8 mouse cellular contexts compared by ENCODE assay signal in the genomic region with DNA sequence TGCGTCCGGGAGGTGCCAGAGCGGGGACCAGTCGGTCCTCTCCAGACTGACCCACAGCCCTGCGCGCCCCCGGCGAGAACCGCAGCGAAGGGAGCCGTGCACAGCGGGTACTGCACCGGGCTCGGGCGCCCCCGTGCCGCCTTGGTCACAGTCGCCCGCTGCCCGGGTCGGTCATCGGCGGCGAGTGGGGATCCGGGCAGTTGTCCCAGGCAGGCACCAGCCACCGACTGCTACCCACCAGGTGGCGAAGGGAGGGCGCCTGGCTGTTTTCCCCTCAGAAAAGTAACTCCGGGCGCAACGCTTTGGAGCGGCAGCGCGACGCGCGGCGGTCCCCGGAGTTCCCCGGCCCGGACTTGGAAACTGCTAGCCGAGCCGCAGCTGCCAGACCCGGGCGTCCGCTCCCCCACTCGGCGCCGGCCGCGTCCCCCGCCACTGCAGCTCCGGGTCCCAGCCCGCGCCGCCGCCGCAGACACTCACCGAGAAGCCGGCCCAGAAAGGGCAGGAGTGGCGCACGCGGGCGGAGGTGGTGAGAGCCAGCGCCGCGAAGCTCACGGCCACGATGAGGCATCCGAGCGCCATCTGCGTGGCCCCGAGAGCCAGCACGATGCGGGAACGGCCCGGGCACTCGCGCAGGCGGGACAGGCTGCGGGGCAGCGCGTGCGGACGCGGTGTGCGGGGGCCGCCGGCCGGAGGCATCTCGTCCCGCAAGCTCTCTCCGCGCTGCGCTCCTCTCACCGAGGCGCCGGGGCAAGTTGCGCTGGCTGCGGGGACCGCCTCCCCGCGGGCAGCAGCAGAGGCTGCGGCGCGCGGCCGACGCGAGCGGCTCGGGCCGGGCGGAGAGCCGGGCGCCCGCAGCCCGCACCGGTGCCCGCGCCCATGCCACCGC. TPM values are rescaled to one million over a fixed set of nuclear protein-coding genes. Genes with fewer than 3 reads are reported as not detected.
DNase-seq lines count a peak whose midpoint lies in the region; ATAC-seq and TF ChIP-seq lines count a peak whose summit lies in the region.

No protein-coding gene starts in this region.

- peak; percentile 59; the same call in 1 of the 2 replicates for ATAC-seq in heart, postnatal 0 days (ENCODE audit: insufficient read depth, low read depth)
- peak; percentile 59; the same call in 1 of the 2 replicates for ATAC-seq in stomach, embryonic 14.5 days (ENCODE audit: insufficient number of reproducible peaks, insufficient read depth, low FRiP score, low read depth)

- no peaks in the 10 kb centered on the region for H3K4me1 ChIP-seq in ES-Bruce4 (ENCODE audit: control insufficient read depth, insufficient read depth, low read length)
- H3K4me1 ChIP-seq in heart, postnatal 0 days (ENCODE audit: control insufficient read depth, insufficient read depth) = no peaks in the 10 kb centered on the region; the same call in 1 of the 2 replicates
- no peaks in the 10 kb centered on the region for H3K4me1 ChIP-seq in stomach, embryonic 14.5 days (ENCODE audit: control insufficient read depth, insufficient read depth, low read length)

- peaks cover 9% of the 10 kb centered on the region for H3K9me3 ChIP-seq in ES-Bruce4 (replicated peaks; ENCODE audit: control insufficient read depth, insufficient read depth, low read length, poor library complexity, severe bottlenecking)
- no peaks in the 10 kb centered on the region for H3K9me3 ChIP-seq in heart, postnatal 0 days (replicated peaks; ENCODE audit: control insufficient read depth, low read length)
- H3K9me3 ChIP-seq in stomach, embryonic 14.5 days (ENCODE audit: control insufficient read depth, low read depth, low read length) = no peaks in the 10 kb centered on the region

- TF ChIP-seq POLR2A in ES-Bruce4 (IDR thresholded peaks at IDR 0.05; ENCODE audit: insufficient read depth, low read length) = no peak

- peak; percentile 67 for DNase-seq in Muller cell, postnatal 12 days (ENCODE audit: inconsistent ontology term)
- DNase-seq in embryo, embryonic 9.5 days (ENCODE audit: extremely low spot score) = peak; percentile 77
- DNase-seq in heart, postnatal 0 days (ENCODE audit: low spot score) = peak; percentile 7
- DNase-seq in layer of hippocampus, postnatal 36 days = peak; percentile 58 to 65
- DNase-seq in lung, postnatal 4 days = peak; percentile 29 to 49
- no peak for DNase-seq in thymus, postnatal 25 days

- no peak for TF ChIP-seq CTCF in ES-Bruce4 (IDR thresholded peaks at IDR 0.05; ENCODE audit: low read depth, low read length)
- no peak for TF ChIP-seq CTCF in heart, postnatal 0 days (IDR thresholded peaks at IDR 0.05; ENCODE audit: low read depth)

- H3K4me3 ChIP-seq in ES-Bruce4 (ENCODE audit: low read depth, low read length) = peak overlapping the region; percentile 79
- H3K4me3 ChIP-seq in heart, postnatal 0 days (ENCODE audit: low read depth, low read length) = peak overlapping the region; percentile 52
- peak overlapping the region; percentile 66 for H3K4me3 ChIP-seq in stomach, embryonic 14.5 days (ENCODE audit: low read depth, low read length)

- H3K9ac ChIP-seq in ES-Bruce4 (ENCODE audit: low read depth, poor library complexity, severe bottlenecking) = peak overlapping the region; percentile 78
- H3K9ac ChIP-seq in heart, postnatal 0 days (replicated peaks; ENCODE audit: low read depth, low read length) = peak overlapping the region; percentile 25
- peak overlapping the region; percentile 55 for H3K9ac ChIP-seq in stomach, embryonic 14.5 days (replicated peaks; ENCODE audit: low read depth, low read length)

- H3K36me3 ChIP-seq in ES-Bruce4 (ENCODE audit: control insufficient read depth, insufficient read depth, low read length, poor library complexity, severe bottlenecking) = no peaks in the 10 kb centered on the region
- no peaks in the 10 kb centered on the region for H3K36me3 ChIP-seq in heart, postnatal 0 days (replicated peaks; ENCODE audit: control insufficient read depth, insufficient read depth, low read length)
- no peaks in the 10 kb centered on the region for H3K36me3 ChIP-seq in stomach, embryonic 14.5 days (ENCODE audit: control insufficient read depth, insufficient read depth, low read length)

- peaks cover 3% of the 10 kb centered on the region for H3K27me3 ChIP-seq in ES-Bruce4 (ENCODE audit: control insufficient read depth, insufficient read depth, low read length, poor library complexity, severe bottlenecking)
- peaks cover 49% of the 10 kb centered on the region for H3K27me3 ChIP-seq in heart, postnatal 0 days (ENCODE audit: control insufficient read depth, insufficient read depth, low read length)
- peaks cover 24% of the 10 kb centered on the region; the same call in 1 of the 2 replicates for H3K27me3 ChIP-seq in stomach, embryonic 14.5 days (ENCODE audit: control insufficient read depth, insufficient read depth, low read length)

- H3K4me2 ChIP-seq in heart, postnatal 0 days (ENCODE audit: low read depth, low read length) = peak overlapping the region; percentile 98
- peak overlapping the region; percentile 99 for H3K4me2 ChIP-seq in stomach, embryonic 14.5 days (replicated peaks; ENCODE audit: low read depth, low read length)

- H3K27ac ChIP-seq in ES-Bruce4 (ENCODE audit: insufficient read depth, low read length) = no peak overlapping the region
- no peak overlapping the region for H3K27ac ChIP-seq in heart, postnatal 0 days (ENCODE audit: low read depth)
- H3K27ac ChIP-seq in stomach, embryonic 14.5 days (ENCODE audit: low read length) = no peak overlapping the region

- under 1% methylated on average over 93 of the region's 122 CpGs for WGBS in heart, postnatal 0 days
- WGBS in stomach, embryonic 14.5 days = under 1% methylated on average over 113 of the region's 122 CpGs

- TF ChIP-seq EP300 in ES-Bruce4 (IDR thresholded peaks at IDR 0.05; ENCODE audit: insufficient read depth, low read depth, low read length) = no peak
- TF ChIP-seq EP300 in heart, postnatal 0 days (IDR thresholded peaks at IDR 0.05; ENCODE audit: low read depth) = no peak

RNA-seq across cellular contexts. Expression of a gene that starts 0.5 kb away (rescaled TPM):
- polyA plus RNA-seq in ES-Bruce4 (2011; ENCODE audit: insufficient read depth, insufficient read length, low read depth, missing spikeins) = 0.17 TPM in 1 of 2 replicates, not detected in the other
- 0.42 TPM in 1 of 2 replicates, not detected in the other for total RNA-seq in heart, postnatal 0 days (2014; rRNA removed; ENCODE audit: low replicate concordance)
- polyA plus RNA-seq in heart, postnatal 0 days (2015; fragmentation: Nextera tagmentation; extraction: Ambion mirVana) = 0.11 and 0.19 TPM in 2 replicates
- 10 to 100 TPM; 68.2 to 70.8 TPM for total RNA-seq in layer of hippocampus, postnatal 36 days (2021)
- polyA plus RNA-seq in stomach, embryonic 14.5 days (2014; fragmentation: Nextera tagmentation; extraction: Ambion mirVana) = 0.54 and 0.80 TPM in 2 replicates

Comparison
In these comparisons a context has a peak if more than half of its experiments do, and no peak if none do; other contexts are left out.
1. H3K9ac ChIP-seq: peak in every context shown above with its lines; median percentile 78 in ES-Bruce4; 55 in stomach, embryonic 14.5 days; 25 in heart, postnatal 0 days.